In genomic region chr8:94660418-94660817, GRCm38 (mm10) we compare ENCODE assay signal across 24 mouse cellular contexts. TPM values are rescaled to one million over a fixed set of nuclear protein-coding genes. Genes with fewer than 3 reads are reported as not detected.
"Had no signal": no experiment of that assay in that cellular context is flagged by ENCODE, and none has a peak within 500 bp of the region (broad histone marks: within the 10 kb centered on the region; RNA-seq: fewer than 3 reads in every experiment).

No protein-coding gene starts in this region.

- H3K4me1 ChIP-seq: hindbrain, embryonic 15.5 days; limb, embryonic 12.5 days; limb, embryonic 15.5 days; midbrain, embryonic 12.5 days; midbrain, embryonic 15.5 days; neural tube, embryonic 12.5 days had no signal

- H3K27me3 ChIP-seq: hindbrain, embryonic 15.5 days; limb, embryonic 12.5 days; limb, embryonic 15.5 days; midbrain, embryonic 12.5 days; midbrain, embryonic 15.5 days; neural tube, embryonic 12.5 days; neural tube, embryonic 15.5 days had no signal

- H3K4me3 ChIP-seq: hindbrain, embryonic 15.5 days; left cerebral cortex, adult 2 months; limb, embryonic 12.5 days; limb, embryonic 15.5 days; midbrain, embryonic 12.5 days; midbrain, embryonic 15.5 days; neural tube, embryonic 12.5 days; neural tube, embryonic 15.5 days had no signal

- DNase-seq: kidney, adult 11 months; kidney, adult 8-10 months; kidney, postnatal 14 days; kidney, postnatal 4 days; layer of hippocampus, postnatal 36 days; left cerebral cortex, postnatal 4 days; liver, postnatal 0 days; lung, embryonic 14.5 days; right cerebral cortex, postnatal 25 days; thymus, adult 18-20 months; thymus, postnatal 14 days; thymus, postnatal 4 days had no signal

- H3K9ac ChIP-seq: hindbrain, embryonic 15.5 days; limb, embryonic 12.5 days; limb, embryonic 15.5 days; liver, embryonic 14.5 days; liver, postnatal 0 days; lung, embryonic 14.5 days; midbrain, embryonic 12.5 days; midbrain, embryonic 15.5 days; neural tube, embryonic 12.5 days; neural tube, embryonic 15.5 days had no signal

- H3K27ac ChIP-seq: hindbrain, embryonic 15.5 days; left cerebral cortex, adult 2 months; limb, embryonic 12.5 days; limb, embryonic 15.5 days; liver, embryonic 14.5 days; macrophage; midbrain, embryonic 12.5 days; midbrain, embryonic 15.5 days; neural tube, embryonic 12.5 days; neural tube, embryonic 15.5 days had no signal

- ATAC-seq: liver, postnatal 0 days; lung, postnatal 0 days; midbrain, embryonic 15.5 days had no signal

- H3K9me3 ChIP-seq: hindbrain, embryonic 15.5 days; limb, embryonic 12.5 days; limb, embryonic 15.5 days; midbrain, embryonic 12.5 days; midbrain, embryonic 15.5 days; neural tube, embryonic 12.5 days; neural tube, embryonic 15.5 days had no signal

- H3K4me2 ChIP-seq: hindbrain, embryonic 15.5 days; limb, embryonic 12.5 days; limb, embryonic 15.5 days; liver, embryonic 11.5 days; lung, embryonic 14.5 days; midbrain, embryonic 12.5 days; midbrain, embryonic 15.5 days; neural tube, embryonic 12.5 days; neural tube, embryonic 15.5 days had no signal

RNA-seq across cellular contexts. Expression of gene Pllp, which starts 35.7 kb away (rescaled TPM):
- polyA plus RNA-seq: macrophage had no signal
